Mouse (Mus musculus): ENCODE measurements around the gene Snapc1. TPM values are rescaled to one million over a fixed set of nuclear protein-coding genes. Genes with fewer than 3 reads are reported as not detected.

Gene Snapc1
- polyA plus RNA-seq, 1 experiment from 2014 or later: 15.5 TPM

GRCm38 (mm10) chr12:73954785-73955184 lies 9.5 kb upstream of the Snapc1 start:
- ATAC-seq: no peak
- Histone ChIP-seq H3K36me3 (no peaks in the 10 kb centered on the region), H3K4me2 (replicated peaks) (no peak overlapping the region), H3K27ac (no peak overlapping the region), H3K9ac (no peak overlapping the region), H3K27me3 (replicated peaks) (no peaks in the 10 kb centered on the region), H3K4me1 (replicated peaks) (peaks cover 9% of the 10 kb centered on the region; the same call in 1 of the 2 replicates), H3K9me3 (no peaks in the 10 kb centered on the region), H3K4me3 (replicated peaks) (no peak overlapping the region)
- 61% methylated on average over 5 of the region's 5 CpGs for WGBS

- no peak for ATAC-seq
- no peak overlapping the region for H3K4me2 ChIP-seq (replicated peaks)
- no peaks in the 10 kb centered on the region for H3K36me3 ChIP-seq
- WGBS: 82% methylated on average over 3 of the region's 3 CpGs
- no peaks in the 10 kb centered on the region for H3K9me3 ChIP-seq
- peaks cover 7% of the 10 kb centered on the region; the same call in 1 of the 2 replicates for H3K4me1 ChIP-seq (replicated peaks)
- H3K9ac ChIP-seq: no peak overlapping the region
- no peak overlapping the region for H3K4me3 ChIP-seq (replicated peaks)
- no peak overlapping the region for H3K27ac ChIP-seq
- no peaks in the 10 kb centered on the region for H3K27me3 ChIP-seq (replicated peaks)
These were observed 6.6 kb upstream of the Snapc1 start for GRCm38 (mm10) chr12:73957676-73958075.

GRCm38 (mm10) chr12:73958830-73959229 lies 5.5 kb upstream of the Snapc1 start:
- no peak for ATAC-seq
- no peak overlapping the region for H3K4me3 ChIP-seq (replicated peaks)
- no peaks in the 10 kb centered on the region for H3K27me3 ChIP-seq (replicated peaks)
- H3K4me2 ChIP-seq (replicated peaks): no peak overlapping the region
- no peak overlapping the region for H3K9ac ChIP-seq
- no peaks in the 10 kb centered on the region for H3K9me3 ChIP-seq
- H3K36me3 ChIP-seq: no peaks in the 10 kb centered on the region
- 83% methylated on average over 2 of the region's 2 CpGs for WGBS
- no peaks in the 10 kb centered on the region for H3K4me1 ChIP-seq (replicated peaks)
- H3K27ac ChIP-seq: no peak overlapping the region

- no peak overlapping the region for H3K4me2 ChIP-seq (replicated peaks)
- 93% methylated on average over 8 of the region's 8 CpGs for WGBS
- H3K9me3 ChIP-seq: no peaks in the 10 kb centered on the region
- H3K4me1 ChIP-seq (replicated peaks): peaks cover 5% of the 10 kb centered on the region; the same call in 1 of the 2 replicates
- no peak overlapping the region for H3K4me3 ChIP-seq (replicated peaks)
- no peaks in the 10 kb centered on the region for H3K27me3 ChIP-seq (replicated peaks)
- ATAC-seq: no peak
- H3K36me3 ChIP-seq: peaks cover 29% of the 10 kb centered on the region
- H3K27ac ChIP-seq: no peak overlapping the region
- no peak overlapping the region for H3K9ac ChIP-seq
These were observed 4.9 kb downstream of the Snapc1 start for GRCm38 (mm10) chr12:73969142-73969541.

- H3K9ac ChIP-seq: no peak overlapping the region
- H3K36me3 ChIP-seq: peaks cover 22% of the 10 kb centered on the region
- 91% methylated on average over 6 of the region's 6 CpGs for WGBS
- H3K27me3 ChIP-seq (replicated peaks): no peaks in the 10 kb centered on the region
- no peak overlapping the region for H3K4me2 ChIP-seq (replicated peaks)
- no peak for ATAC-seq
- no peaks in the 10 kb centered on the region for H3K9me3 ChIP-seq
- no peak overlapping the region for H3K27ac ChIP-seq
- no peaks in the 10 kb centered on the region for H3K4me1 ChIP-seq (replicated peaks)
- H3K4me3 ChIP-seq (replicated peaks): no peak overlapping the region
These were observed 10.3 kb downstream of the Snapc1 start for GRCm38 (mm10) chr12:73974584-73974983.

- H3K9me3 ChIP-seq: no peaks in the 10 kb centered on the region
- peaks cover 12% of the 10 kb centered on the region; the same call in 1 of the 2 replicates for H3K36me3 ChIP-seq
- no peaks in the 10 kb centered on the region for H3K4me1 ChIP-seq (replicated peaks)
- no peaks in the 10 kb centered on the region for H3K27me3 ChIP-seq (replicated peaks)
- 90% methylated on average over 3 of the region's 3 CpGs for WGBS
- no peak overlapping the region for H3K9ac ChIP-seq
- no peak overlapping the region for H3K4me2 ChIP-seq (replicated peaks)
- H3K4me3 ChIP-seq (replicated peaks): no peak overlapping the region
- ATAC-seq: no peak
- no peak overlapping the region for H3K27ac ChIP-seq
These were observed 13.9 kb downstream of the Snapc1 start for GRCm38 (mm10) chr12:73978144-73978543.

DNA sequence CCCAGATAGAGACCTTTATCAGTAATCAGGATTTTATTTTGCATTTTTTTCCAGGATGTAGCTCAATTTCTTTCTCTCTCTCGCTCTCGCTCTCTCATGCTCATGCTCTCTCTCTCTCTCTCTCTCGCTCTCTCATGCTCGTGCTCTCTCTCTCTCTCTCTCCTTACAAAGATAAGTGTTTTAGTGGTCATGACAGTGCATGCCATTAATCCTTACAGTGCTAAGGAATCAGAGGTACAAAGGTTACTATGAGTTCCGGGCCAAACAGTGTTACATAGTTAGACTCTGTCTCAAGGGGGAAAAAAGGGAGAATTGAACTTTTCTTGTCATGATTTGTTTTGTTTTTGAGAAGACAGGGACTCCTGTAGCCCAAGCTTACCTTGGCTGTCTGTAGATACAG lies 15.4 kb downstream of the Snapc1 start:
- H3K9me3 ChIP-seq: no peaks in the 10 kb centered on the region
- no peak overlapping the region for H3K9ac ChIP-seq
- ATAC-seq: no peak; the same call in 1 of the 2 replicates
- no peak overlapping the region for H3K4me3 ChIP-seq (replicated peaks)
- peaks cover 12% of the 10 kb centered on the region; the same call in 1 of the 2 replicates for H3K36me3 ChIP-seq
- no peak overlapping the region for H3K27ac ChIP-seq
- H3K4me1 ChIP-seq (replicated peaks): no peaks in the 10 kb centered on the region
- 83% methylated on average over 5 of the region's 5 CpGs for WGBS
- H3K4me2 ChIP-seq (replicated peaks): no peak overlapping the region
- H3K27me3 ChIP-seq (replicated peaks): no peaks in the 10 kb centered on the region

GRCm38 (mm10) chr12:73982533-73982932 lies 18.3 kb downstream of the Snapc1 start:
- Histone ChIP-seq H3K4me2 (replicated peaks) (no peak overlapping the region), H3K36me3 (peaks cover 12% of the 10 kb centered on the region; the same call in 1 of the 2 replicates), H3K27ac (no peak overlapping the region), H3K4me3 (replicated peaks) (no peak overlapping the region), H3K9ac (no peak overlapping the region), H3K9me3 (no peaks in the 10 kb centered on the region), H3K4me1 (replicated peaks) (no peaks in the 10 kb centered on the region), H3K27me3 (replicated peaks) (no peaks in the 10 kb centered on the region)
- 68% methylated on average over 14 of the region's 14 CpGs for whole genome bisulfite sequencing
- 0 out of 2 replicates have a peak, but pooled peaks have one; percentile 31 for ATAC-seq

GRCm38 (mm10) chr12:73986299-73986698 lies 22.0 kb downstream of the Snapc1 start:
- Histone ChIP-seq H3K27ac (no peak overlapping the region), H3K9ac (no peak overlapping the region), H3K4me2 (replicated peaks) (no peak overlapping the region), H3K4me3 (replicated peaks) (no peak overlapping the region), H3K4me1 (replicated peaks) (no peaks in the 10 kb centered on the region), H3K36me3 (peaks cover 6% of the 10 kb centered on the region; the same call in 1 of the 2 replicates), H3K27me3 (replicated peaks) (no peaks in the 10 kb centered on the region), H3K9me3 (no peaks in the 10 kb centered on the region)
- no peak for ATAC-seq
- 78% methylated on average over 7 of the region's 7 CpGs for WGBS

- H3K36me3 ChIP-seq: no peaks in the 10 kb centered on the region; the same call in 1 of the 2 replicates
- ATAC-seq: no peak
- no peak overlapping the region for H3K4me3 ChIP-seq (replicated peaks)
- no peaks in the 10 kb centered on the region for H3K9me3 ChIP-seq
- H3K4me1 ChIP-seq (replicated peaks): no peaks in the 10 kb centered on the region
- WGBS: 88% methylated on average over 4 of the region's 4 CpGs
- no peak overlapping the region for H3K9ac ChIP-seq
- no peak overlapping the region for H3K27ac ChIP-seq
- H3K4me2 ChIP-seq (replicated peaks): no peak overlapping the region
- H3K27me3 ChIP-seq (replicated peaks): no peaks in the 10 kb centered on the region
These were observed 24.2 kb downstream of the Snapc1 start for GRCm38 (mm10) chr12:73988393-73989008.

DNA sequence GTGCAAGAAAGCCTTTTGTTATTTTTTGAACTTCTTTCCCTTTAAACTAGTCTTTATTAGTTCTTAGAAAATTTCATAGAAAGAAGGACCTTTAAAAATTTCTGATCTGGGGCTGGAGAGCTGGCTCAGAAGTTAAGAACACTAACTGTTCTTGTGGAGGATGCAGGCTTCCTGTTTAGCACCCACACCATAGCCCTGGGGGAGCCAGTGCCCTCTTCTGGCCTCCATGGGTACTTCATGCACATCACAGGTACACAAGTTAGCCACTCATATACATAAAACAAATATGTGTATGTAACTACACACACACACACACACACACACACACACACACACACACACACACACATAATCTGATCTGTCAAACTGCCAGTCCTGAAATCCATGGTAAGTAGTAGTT lies 25.3 kb downstream of the Snapc1 start:
- H3K4me2 ChIP-seq (replicated peaks): no peak overlapping the region
- no peaks in the 10 kb centered on the region; the same call in 1 of the 2 replicates for H3K36me3 ChIP-seq
- H3K27me3 ChIP-seq (replicated peaks): no peaks in the 10 kb centered on the region
- no peaks in the 10 kb centered on the region for H3K9me3 ChIP-seq
- no peak overlapping the region for H3K27ac ChIP-seq
- H3K9ac ChIP-seq: no peak overlapping the region
- no peak overlapping the region for H3K4me3 ChIP-seq (replicated peaks)
- ATAC-seq: no peak
- H3K4me1 ChIP-seq (replicated peaks): no peaks in the 10 kb centered on the region

DNA sequence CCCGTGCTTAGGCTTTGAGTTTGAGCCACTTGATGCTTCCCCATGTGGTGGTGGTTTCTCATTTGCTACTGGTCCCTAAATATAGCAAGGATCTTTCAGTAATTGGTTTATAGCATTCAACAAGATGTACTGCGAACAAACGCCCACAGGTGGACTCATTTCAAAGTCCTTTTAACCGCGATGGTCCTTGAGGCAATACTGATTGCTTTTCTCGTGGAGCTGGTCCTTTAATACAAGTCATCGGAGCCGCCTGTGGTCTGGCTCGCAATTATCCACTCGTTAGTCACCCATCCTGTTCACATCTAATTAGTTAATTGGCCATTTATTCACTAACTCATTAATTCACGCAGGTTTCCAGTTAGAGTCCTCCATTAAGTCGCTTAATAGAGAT lies 32.6 kb downstream of the Snapc1 start:
- Histone ChIP-seq H3K4me3 (replicated peaks) (no peak overlapping the region), H3K36me3 (no peaks in the 10 kb centered on the region), H3K9me3 (no peaks in the 10 kb centered on the region), H3K27ac (no peak overlapping the region), H3K4me1 (replicated peaks) (no peaks in the 10 kb centered on the region), H3K27me3 (replicated peaks) (peaks cover 18% of the 10 kb centered on the region), H3K4me2 (replicated peaks) (no peak overlapping the region; the same call in 1 of the 2 replicates), H3K9ac (no peak overlapping the region)
- no peak for ATAC-seq
- WGBS: 59% methylated on average over 12 of the region's 12 CpGs

Data from intestine, embryonic 15.5 days (tissue).